Mouse (Mus musculus) cerebellum, adult 2 months (tissue): Measurements from ENCODE around the gene Lyl1.

ENCODE experiments used
- CTCF ChIP-seq: fragments of 200-500 bp; IDR thresholded peaks from 2 replicates; pipeline ENCODE4 v1.5.1; 2011; ENCODE audit warnings: low read depth, mild to moderate bottlenecking, control low read depth, low read length, moderate library complexity, borderline replicate concordance; ENCODE audit not compliant: insufficient read depth
- POLR2A ChIP-seq: fragments of 200-500 bp; IDR thresholded peaks from 2 replicates; pipeline ENCODE4 v1.6.1; 2011; ENCODE audit warnings: low read length, control low read depth, borderline replicate concordance; ENCODE audit not compliant: insufficient read depth

DNA sequence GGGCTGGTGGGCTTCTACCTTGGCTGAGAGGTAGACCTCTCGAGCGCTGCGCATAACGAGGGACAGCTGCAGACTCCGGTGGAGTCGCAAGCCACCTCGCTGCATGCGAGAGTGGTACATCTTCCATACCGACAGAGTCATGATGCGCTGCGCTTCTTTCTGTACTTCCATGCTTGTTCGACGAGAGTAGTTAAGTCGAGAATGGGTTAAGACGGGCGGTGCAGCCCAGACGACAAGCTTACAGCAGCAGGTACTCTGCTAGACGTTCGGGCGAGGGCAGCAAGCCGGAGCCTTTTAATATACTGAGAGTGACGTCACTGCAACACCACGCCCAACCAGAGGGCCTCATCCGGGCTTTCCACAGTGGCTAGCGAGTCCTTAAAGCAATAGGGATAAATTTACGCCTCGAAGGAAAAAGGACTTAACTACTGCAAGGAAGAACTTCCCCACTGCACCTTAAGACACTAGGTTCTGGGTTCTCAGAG, 38.6 kb upstream of the Lyl1 start, which contains the start of gene Ier2:
- TF ChIP-seq CTCF (no peak), POLR2A (peak; percentile 100)
